Mouse (Mus musculus) thymus, postnatal 0 days (tissue): ENCODE measurements at regions not wholly inside any gene's neighbourhood (a gene's known extent, or its start where the extent isn't known, plus 50 kb on each side); places are given as distances from the start of the nearest gene placed in this dataset.
A peak's percentile ranks its signal among the peaks of the same experiment; 100 is the strongest.

Experiments used
- DNase-seq: peaks from one replicate; pipeline ENCODE4 v3.0.0-alpha.2; 2015; ENCODE audit warnings: low spot score

DNA sequence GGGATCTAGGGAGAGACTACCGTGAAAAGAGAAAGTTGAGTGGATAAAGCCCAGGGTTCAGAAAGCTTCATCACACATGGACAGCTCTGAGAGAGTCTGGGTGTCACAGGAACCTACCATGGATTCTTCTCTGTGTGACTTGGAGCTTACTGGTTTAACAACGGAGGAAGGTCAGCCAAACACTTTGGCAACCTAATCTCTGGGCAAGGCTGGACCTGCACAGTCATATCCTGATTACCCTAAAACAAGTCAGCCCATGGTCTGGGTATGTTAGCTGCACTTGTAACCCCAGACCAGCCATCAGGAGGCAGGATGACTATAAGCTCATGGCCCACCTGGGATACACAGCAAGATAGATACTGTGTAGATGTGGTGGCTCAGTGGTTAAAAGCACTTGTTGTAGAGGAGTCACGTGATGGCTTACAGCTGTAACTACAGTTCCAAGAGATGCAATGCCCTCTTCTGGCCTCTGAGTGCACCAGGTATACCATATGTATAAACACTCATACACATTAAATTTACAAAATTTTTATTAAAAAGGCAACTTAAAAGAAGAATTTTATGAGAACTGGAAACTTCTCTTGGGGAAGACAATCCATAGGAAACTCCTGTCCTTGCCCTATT lies 85.0 kb upstream of the Serbp1 start:
- peak; percentile 53 for DNase-seq

DNA sequence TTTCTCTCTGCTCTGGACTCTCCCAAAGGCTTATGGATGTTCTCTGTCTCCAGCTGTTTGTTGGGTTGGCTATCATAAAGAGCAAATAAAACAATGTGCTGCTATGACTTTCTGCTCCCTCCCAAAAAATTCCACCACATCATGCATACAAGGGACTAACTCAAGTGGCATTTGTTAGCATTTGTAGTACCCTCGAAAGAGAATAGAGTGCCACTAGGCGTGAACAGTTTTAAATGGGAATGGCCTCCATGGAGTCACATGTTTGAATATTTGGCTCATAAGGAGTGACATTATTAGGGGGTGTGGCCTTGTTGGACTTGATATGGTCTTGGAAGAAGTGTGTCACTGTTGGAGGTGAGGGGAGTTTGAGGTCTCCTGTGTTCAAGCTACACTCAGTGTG lies 86.5 kb upstream of the Serbp1 start:
- no peak for DNase-seq

DNA sequence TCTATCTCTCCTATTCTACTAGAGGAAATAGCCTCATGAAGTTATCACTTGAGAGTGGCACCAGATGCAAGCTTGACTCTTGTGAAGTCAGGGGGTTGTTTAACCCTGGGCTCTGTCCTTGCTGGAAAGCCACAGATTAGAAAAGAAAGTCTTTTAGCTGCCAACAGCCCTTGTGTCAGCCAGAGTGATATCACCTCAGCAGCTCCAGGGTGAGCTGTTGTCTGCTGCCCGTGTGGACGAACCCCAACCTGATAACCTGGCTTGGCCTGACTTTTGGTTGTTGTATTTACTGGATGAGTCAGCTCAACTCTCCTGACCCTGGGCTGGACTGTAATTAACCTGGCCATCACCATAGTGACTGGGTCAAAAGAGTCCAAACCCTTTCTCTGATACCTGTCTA lies 88.6 kb upstream of the Serbp1 start:
- DNase-seq, result no peak

DNA sequence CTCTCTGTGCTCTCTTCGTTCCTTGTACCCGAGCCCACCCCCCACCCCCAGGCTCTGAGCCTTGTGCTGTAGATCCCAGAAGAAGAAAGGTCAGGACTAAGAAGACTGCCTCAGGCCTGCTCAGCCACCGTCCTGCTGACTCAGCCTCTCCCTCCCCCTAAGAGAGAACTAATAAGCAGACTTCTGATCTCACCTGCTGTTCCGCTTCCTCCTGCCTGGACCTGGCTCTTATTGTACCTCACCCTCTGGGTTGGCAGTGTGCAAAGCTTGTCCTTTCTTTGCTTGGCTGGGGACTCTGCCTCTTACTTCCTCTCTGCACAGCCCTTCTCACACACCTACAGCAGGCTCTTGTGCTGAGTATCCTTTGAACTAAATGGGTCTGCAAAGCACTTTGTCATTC lies 91.3 kb upstream of the Serbp1 start:
- no peak for DNase-seq

DNA sequence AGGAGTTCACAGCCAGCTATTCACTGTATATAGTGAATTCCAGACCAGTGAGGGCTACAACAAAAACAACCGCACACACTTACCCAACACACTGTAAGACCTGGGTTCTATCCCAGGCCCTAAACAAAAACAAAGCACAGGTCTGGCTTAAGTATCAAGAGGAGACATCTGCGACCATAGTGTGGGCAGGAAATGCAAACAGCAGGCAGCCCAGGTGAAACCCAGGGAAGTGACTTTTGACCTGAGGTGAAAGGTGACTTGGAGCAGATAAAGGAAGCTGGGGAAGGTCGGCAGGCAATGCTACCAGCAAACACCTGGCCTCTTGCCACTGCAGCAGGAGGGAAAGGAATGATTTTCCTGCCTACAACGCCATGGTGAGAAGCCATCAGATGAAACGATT lies 92.0 kb upstream of the Serbp1 start:
- DNase-seq, result no peak

DNA sequence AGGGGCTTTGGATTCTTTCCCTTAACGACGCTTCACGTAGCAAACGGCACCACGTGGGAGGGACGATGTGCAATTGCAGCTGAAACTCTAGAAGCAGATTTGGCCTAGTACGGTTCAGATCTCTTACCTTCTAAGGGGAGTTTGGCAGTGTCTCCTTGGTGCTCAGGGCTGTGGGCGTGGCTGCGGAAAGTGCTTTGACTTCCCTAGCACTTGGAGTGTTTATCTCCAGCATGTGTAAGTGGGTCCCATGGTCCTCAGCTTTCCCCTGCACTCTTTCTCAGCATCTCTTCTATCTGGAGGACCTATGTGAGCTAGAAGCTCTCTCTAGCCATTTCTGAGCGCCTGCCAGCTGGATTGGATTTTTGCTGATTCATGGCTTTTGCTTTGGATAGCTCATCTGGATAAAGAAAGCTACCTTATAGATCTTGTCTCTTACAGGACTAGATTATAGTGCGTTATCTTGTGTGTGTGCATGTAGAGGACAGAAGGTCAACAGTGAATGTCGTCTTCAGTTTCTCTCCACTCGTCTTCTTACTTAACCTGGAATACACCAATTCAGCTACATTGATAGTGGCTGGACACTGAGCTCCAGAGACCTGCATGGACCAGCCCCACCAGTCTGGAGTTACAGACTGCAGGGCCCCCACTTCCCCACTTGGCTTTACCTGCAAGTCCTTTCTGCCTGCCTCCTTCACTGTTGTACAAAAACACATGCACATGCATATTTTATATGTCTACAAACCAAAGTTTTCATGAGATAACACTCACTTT lies 92.8 kb upstream of the Serbp1 start:
- DNase-seq, result no peak

DNA sequence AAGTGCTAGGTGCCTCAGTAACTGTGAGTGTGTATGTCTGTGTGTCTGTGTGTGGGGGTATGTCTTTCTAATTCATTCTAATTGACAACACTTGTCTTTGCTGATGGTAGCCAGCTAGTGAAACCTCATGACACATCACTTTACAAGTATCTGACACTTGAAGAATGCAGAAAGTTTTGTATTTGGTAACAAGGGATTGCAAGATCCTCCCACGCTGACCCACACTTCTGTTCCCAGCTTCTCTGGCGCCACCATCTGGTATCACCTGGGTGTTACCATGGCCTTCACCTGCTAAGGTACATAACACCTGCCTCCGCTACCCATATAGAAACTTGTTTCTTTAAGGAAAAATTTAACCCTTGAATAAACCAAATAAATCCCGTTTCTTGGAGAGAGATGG lies 95.8 kb upstream of the Serbp1 start:
- DNase-seq, result peak; percentile 62

DNA sequence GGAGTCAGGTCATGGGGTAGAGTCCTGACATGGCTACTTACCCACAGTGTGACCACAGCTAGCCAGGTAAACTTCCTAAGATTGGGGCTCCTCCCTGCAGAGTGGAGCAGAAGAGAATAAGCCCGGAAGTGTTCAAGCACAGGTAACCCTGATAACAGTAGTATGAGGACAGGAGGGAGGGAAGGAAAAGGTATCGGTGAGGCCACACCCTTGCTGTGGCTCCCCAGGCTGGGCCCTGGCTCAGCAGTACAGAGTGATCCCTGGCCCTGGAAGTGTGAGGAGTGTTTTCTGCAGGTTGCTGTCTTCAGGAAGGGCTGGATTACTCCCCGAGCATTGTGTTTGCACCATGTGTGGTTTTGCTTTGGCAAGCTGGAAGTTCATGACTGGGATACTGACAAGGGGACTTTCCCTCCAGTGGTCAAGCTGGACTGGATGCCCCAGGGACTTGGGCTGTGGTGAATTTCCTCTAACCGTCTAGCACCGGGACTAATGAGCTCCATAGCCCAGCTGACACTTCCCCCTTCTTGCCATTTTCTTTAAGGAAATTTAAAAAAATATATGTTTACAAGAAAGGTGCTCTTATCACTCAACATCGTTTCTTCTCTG lies 97.2 kb upstream of the Serbp1 start:
- no peak for DNase-seq

DNA sequence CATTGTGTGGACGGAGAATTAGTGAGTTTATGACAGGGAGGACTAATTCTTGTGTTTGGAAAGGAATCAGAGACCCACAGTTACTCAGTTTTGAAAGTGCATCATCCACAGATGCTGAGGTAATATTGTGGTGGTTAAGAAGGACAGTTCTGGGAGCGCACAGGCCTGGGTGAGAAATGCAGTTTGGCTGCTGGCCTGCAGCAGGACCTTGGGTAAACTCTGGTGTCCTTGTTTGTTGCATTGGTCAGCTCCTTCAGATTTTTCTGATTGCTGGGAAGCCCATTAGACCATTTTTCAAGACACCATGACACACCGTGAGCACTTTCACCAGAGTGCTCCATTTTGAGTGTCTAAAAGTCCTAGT lies 99.0 kb upstream of the Serbp1 start:
- DNase-seq, result no peak

DNA sequence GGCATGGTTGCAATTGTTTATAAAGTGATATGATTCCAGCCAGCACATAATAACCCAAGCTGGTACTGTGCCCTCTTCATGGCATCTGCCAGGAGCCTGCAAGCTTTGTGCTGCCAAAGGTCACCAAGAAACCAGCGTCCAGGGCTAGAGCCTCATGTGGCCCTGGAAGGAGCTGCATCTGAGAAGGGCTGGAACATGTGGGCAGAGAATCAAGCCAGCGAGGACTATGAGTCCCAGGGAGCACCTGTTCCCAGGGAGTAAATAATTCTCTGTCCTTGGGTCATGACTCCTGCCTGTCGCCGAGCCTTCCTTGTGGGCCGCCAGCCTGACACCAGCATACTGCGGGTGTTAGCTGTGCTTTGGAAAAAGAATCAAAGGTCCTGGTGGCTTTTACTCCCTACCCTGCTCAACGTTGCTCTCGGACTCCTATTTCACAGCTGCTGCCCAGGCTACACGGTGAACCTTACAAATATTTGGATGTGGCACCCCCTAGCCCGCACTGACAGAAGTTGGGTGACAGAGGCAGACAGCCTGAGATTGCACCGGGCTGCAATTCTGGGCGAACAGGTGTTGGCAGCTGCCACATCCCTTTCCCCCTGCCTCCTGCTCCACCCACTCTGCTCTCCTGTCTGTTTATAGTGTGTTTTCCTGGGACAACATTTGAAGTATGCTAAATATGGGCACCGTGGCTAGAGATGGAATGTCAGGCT lies 99.5 kb upstream of the Serbp1 start:
- peak; percentile 25 for DNase-seq

DNA sequence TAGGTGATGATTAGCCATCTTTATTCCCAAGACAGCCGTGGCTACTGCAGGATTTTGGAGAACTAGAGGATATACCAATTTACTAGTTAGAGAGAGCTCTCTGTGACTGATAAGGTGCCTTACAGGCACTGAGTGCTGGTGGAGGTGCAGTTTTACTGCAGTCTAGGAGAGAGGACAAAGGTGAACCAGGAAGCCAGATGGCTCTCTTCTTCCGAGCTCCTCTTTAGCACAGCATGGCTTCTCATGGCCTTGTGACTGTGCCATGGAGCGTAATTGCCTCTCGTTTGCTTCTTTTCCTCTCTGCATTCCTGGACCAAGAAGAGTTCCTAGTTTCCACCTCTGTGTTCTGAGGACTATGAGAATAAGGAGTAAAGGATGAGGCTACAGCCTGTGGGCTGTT lies 100.2 kb upstream of the Gadd45a start:
- DNase-seq, result no peak

DNA sequence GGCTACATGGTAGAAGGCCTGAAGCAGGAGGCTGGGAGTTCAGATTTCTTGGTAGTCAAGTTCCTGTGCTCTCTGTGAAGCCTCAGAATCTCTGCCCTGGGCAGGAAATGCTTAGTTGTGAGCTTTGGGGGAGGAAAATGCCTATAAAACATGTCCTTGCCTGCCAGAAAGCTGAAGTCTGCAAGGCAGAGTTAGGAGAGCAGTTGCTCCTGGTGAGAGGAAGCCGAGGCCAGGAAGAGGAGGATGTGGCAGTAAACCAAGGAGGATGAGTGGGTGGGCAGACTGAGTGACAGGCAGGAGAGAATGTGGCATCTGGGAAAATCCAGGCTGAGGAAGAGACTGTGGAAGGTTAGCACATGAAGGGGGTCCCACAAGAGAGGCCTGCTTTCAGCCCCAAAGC lies 97.7 kb upstream of the Gadd45a start:
- no peak for DNase-seq

DNA sequence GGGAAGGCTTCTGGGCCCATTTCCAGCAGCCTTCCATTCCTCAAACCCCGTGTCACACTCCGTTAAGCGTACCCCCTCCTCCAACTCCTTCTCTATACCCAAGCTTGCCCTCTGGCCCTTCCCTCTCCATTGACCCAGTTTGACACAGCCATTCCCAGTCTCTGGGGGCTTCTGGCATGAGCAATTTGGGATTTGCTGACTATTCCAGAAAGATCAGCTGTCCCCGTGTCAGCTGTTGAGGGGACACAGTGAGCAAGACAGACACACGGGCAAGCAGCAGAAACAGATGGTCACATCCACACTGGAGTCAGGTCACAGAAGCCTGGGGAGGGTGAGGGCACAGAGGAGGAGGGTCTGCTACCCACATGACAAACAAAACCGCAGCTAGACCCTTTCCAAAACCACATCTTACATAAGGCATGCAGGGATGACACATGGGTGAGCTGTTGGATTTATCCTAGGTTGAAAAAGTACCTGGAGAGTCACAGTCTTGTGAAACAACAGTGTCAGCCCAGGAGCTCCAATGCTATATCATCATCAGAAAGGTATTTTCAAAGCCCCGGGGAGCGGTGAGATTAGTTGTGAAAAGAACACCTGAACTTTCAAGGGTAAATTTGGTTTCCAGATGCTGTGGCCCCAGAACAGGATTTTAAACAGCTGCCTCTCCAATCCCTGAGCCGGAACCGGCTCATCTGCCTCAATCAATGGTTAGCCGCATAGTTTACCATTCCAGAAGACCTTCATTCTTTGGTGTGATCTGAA lies 93.5 kb upstream of the Gadd45a start:
- DNase-seq, result no peak

DNA sequence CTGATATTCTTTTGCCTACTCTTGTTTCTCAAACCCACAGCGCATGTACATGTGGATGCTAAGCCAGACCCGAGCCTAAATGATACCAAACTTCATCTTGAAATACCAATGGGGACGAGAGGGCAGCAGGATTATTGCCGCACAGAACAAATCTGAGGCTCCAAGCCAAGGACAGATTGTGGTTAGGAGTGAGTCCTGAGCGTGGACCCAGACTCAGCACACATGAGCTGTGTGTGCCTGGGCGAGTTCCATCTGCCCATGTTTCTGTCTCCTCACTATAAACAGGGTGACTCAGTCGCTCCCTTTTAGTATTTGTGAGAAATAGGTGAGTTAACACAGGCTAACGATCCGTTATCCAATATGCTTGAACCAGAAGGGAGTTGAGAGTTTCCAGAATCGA lies 92.4 kb upstream of the Gadd45a start:
- DNase-seq, result no peak

DNA sequence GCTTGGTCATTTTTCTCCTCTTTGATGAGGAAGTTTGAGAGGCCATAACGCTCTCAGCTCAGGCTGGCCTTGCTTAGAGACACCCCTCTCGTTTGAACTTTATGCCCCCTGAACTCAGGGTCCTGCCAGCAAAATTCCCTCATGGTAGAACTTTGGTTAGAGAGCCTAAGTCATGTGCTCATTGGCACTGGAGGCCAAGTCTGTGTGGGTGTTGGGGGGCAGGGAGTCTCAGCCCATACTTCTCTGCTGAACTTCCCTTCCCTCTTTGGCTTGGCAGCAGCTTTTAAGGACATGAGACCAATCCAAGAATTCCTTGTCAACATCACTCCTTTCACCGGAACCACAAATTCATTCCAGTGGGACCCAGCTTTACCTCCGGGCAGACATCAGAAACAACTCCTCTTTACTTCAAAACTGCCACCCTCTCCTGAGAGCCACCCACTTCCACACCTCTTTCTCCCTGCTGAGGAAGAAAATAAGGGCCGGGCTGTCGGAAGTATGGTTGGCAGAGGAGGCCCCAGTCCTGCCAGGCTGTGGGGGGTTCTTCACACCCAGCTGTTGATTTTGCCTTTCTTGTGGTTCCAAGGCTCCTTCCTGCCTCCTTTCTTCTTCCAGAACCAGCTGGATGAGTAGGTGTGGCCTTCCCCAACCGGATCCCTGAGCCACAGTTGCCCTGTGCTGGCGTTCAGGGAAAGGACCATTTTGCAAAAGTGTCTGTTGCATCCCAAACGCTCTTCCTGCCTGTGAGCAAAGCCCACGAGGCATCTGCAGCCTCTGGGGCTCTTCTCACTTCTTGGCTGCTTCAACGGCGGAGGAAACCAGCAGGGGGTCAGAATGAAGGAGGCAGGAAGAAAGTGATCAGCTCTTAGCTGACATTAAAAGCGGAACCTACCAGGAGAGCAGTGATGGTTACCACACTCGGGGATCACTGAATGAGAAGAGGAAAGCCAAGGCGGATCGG lies 91.5 kb upstream of the Gadd45a start:
- peak; percentile 77 for DNase-seq

DNA sequence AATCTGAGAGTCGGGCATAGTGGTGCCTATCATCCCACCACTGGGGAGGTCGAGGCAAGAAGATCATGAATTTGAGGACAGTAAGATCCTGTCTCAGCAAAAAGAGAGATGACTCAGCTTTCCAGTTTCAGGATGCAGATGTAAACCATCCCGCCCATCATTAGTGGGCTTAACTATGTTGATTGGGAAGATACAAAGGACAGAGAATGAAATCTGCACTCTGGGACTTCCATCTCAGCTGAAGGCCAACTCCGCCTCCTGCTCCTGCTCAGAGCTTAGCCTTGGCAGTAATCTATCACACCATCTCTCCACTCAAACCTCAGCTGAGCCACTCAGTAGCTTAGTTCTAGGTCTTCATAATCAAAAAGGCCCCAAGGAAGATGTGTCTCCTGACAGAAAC lies 90.5 kb upstream of the Gadd45a start:
- DNase-seq, result no peak

DNA sequence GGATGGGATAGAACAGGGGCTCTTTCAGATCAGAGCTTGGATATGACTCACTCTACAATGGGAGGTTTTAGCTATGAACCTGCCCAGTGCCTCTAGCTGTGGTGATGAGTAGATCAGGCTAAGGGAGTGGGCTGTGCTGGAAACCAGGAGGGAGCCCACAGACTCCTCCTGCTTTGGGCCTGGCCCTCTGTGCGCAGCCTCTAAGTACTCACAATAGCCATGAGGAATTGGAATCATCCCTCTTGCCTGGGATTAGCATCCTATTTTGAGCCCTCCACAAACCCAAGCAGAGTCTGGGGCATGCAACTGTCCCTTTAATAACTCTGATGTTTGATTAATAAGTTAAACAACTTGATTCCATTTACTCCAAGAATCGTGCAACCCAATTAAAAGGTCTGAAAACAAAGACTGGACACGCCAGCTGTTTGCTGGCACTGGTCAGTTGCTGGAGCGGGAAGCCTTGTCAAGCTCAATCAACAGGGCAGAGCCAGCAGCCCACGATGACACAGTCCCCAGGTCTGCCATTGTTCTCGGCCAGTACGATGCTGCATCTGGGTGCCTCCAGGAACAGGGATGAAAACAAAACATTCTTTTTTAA lies 88.6 kb upstream of the Gadd45a start:
- DNase-seq, result no peak

DNA sequence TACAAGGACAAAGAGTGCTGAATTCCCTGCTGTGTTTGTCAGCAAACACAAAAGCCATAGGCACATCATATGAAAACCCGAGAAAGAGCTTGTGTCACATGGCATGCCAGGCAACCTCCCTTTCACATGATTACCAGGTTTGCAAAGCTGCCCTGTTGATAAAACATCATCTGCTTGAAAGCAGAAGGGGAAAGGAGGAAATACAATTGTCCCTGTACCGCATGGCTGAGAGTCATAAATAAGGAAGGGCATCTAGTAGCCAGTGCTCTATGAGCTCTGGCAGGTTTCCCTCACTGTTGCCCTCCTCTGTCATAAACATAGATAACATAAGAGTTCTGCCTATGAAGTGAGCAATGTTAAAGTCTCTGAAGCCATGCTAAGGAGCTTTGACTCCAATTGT lies 86.8 kb upstream of the Gadd45a start:
- no peak for DNase-seq

DNA sequence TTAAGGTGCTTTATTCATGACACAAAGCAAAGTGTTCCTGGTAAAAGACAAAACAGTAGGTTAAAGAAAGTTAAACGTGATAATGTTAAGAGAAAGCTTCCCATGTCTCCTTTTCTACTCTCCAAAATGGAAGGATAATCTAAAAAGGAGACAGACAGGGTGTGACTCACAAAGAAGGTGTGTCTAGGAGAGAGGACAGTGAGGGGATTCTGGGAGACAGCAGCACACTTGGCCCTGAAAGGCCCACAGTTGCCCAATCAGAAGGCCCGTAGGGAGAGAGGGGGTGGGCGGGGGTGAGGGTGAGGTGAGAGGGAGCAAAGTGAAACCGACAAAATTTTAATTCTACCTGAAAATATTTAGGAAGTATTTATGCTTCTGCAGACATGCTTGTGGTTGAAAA lies 85.8 kb upstream of the Gadd45a start:
- DNase-seq, result no peak

DNA sequence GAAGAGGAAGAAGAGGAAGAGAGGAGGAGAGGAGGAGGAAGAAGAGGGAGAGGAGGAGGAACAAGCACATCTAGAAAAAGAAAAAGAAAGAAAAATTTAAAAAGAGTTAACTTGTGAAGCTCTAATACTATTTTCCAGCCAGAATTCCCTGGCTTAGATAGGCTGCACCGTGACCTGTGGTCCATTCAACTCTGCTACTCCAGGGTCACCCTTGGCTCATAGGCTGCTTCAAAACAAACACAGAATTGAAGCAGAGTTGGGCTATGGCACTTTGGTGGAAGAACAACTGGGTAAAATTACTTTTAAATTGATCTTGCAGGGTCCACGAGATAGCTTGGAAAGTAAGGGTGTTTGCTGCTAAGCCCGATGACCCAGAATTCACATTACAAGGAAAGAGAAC lies 79.0 kb upstream of the Gadd45a start:
- no peak for DNase-seq
